Mouse (Mus musculus): ENCODE measurements around the gene Gm45015. TPM values are rescaled to one million over a fixed set of nuclear protein-coding genes. Genes with fewer than 3 reads are reported as not detected.

Gene Gm45015
- not detected in 2 replicates for polyA plus RNA-seq (2015; fragmentation: Nextera tagmentation; extraction: Ambion mirVana)

GRCm38 (mm10) chrX:73336740-73337139, at the start of gene Gm45015:
Gene Gm45015 (minus strand): TSS chrX:73336840.

GRCm38 (mm10) chrX:73342483-73342895, 5.8 kb upstream of the Gm45015 start, which contains the start of gene Zfp275:
Gene Zfp275 (plus strand): TSS chrX:73342621.

DNA sequence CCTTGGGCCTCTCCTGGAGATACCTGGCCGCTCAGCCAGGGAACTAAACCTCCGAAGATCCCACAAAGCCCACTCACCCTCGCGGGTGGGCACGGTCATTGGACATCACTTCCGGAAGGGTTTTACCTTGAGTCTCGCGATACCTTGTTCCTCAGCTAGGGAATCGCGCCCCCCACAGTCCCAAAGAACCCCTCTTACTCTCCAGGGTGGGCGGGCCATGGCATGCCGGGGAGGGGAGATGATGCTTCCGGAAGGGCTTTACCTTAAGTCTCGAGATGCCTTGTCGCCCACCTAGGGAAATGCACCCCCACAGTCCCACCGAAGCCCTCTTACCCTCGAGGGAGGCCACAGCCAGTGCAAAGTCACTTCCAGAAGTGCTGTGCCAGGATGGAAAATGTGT, 43.8 kb downstream of the Gm45015 start, which contains the start of the genes Xlr5a and Xlr5c:
Gene Xlr5a, minus strand, starts transcription at position 101 of the 400 bp plus-strand sequence.
Gene Xlr5c, minus strand, starts transcription at position 101 of the 400 bp plus-strand sequence.

Other genes starting within 250 kb of the Gm45015 start
- 0.82 TPM in 1 of 2 replicates, not detected in the other for gene Xlr3a, start 239.7 kb downstream of the Gm45015 start, polyA plus RNA-seq (2015; fragmentation: Nextera tagmentation; extraction: Ambion mirVana)
- gene Gm14685, start 219.8 kb downstream of the Gm45015 start, polyA plus RNA-seq (2015; fragmentation: Nextera tagmentation; extraction: Ambion mirVana): 0.16 TPM in 1 of 2 replicates, not detected in the other
- not detected in 2 replicates for gene Xlr5b, start 188.0 kb downstream of the Gm45015 start, polyA plus RNA-seq (2015; fragmentation: Nextera tagmentation; extraction: Ambion mirVana)
- gene DXBay18, start 187.4 kb downstream of the Gm45015 start, polyA plus RNA-seq (2015; fragmentation: Nextera tagmentation; extraction: Ambion mirVana): not detected in 2 replicates
- gene Spin2d, start 159.9 kb downstream of the Gm45015 start, polyA plus RNA-seq (2015; fragmentation: Nextera tagmentation; extraction: Ambion mirVana): not detected in 2 replicates
- gene Xlr3b, start 144.6 kb downstream of the Gm45015 start, polyA plus RNA-seq (2015; fragmentation: Nextera tagmentation; extraction: Ambion mirVana): 0.63 and 11.3 TPM in 2 replicates
- gene Xlr4b, start 122.5 kb downstream of the Gm45015 start, polyA plus RNA-seq (2015; fragmentation: Nextera tagmentation; extraction: Ambion mirVana): 1.3 TPM in 1 of 2 replicates, not detected in the other
- 13.3 and 14.3 TPM in 2 replicates for gene F8a, start 108.5 kb downstream of the Gm45015 start, polyA plus RNA-seq (2015; fragmentation: Nextera tagmentation; extraction: Ambion mirVana)
- gene Xlr4c, start 93.7 kb downstream of the Gm45015 start, polyA plus RNA-seq (2015; fragmentation: Nextera tagmentation; extraction: Ambion mirVana): 0.19 and 0.22 TPM in 2 replicates
- not detected in 2 replicates for gene Xlr3c, start 71.5 kb downstream of the Gm45015 start, polyA plus RNA-seq (2015; fragmentation: Nextera tagmentation; extraction: Ambion mirVana)
- 0.09 TPM in 1 of 2 replicates, not detected in the other for gene Xlr5a, start 43.9 kb downstream of the Gm45015 start, polyA plus RNA-seq (2015; fragmentation: Nextera tagmentation; extraction: Ambion mirVana)
- gene Xlr5c, start 43.9 kb downstream of the Gm45015 start, polyA plus RNA-seq (2015; fragmentation: Nextera tagmentation; extraction: Ambion mirVana): not detected in 2 replicates
- 8.3 and 8.4 TPM in 2 replicates for gene Zfp275, start 5.8 kb upstream of the Gm45015 start, polyA plus RNA-seq (2015; fragmentation: Nextera tagmentation; extraction: Ambion mirVana)
- not detected in 2 replicates for gene Gm18336, start 61.9 kb upstream of the Gm45015 start, polyA plus RNA-seq (2015; fragmentation: Nextera tagmentation; extraction: Ambion mirVana)
- gene Zfp92, start 74.3 kb upstream of the Gm45015 start, polyA plus RNA-seq (2015; fragmentation: Nextera tagmentation; extraction: Ambion mirVana): not detected in 2 replicates
- gene Trex2, start 98.5 kb upstream of the Gm45015 start, polyA plus RNA-seq (2015; fragmentation: Nextera tagmentation; extraction: Ambion mirVana): 4.8 TPM in 1 of 2 replicates, not detected in the other
- gene Haus7, start 122.2 kb upstream of the Gm45015 start, polyA plus RNA-seq (2015; fragmentation: Nextera tagmentation; extraction: Ambion mirVana): 33.9 and 41.3 TPM in 2 replicates
- gene Bgn, start 146.8 kb upstream of the Gm45015 start, polyA plus RNA-seq (2015; fragmentation: Nextera tagmentation; extraction: Ambion mirVana): 103 and 135 TPM in 2 replicates
- gene Atp2b3, start 166.2 kb upstream of the Gm45015 start, polyA plus RNA-seq (2015; fragmentation: Nextera tagmentation; extraction: Ambion mirVana): 3.7 and 4.4 TPM in 2 replicates